Mouse (Mus musculus): ENCODE measurements around the gene Rpl35.
"Not testable (repeated sequence)": the region's sequence is repeated elsewhere in the genome, so short reads cannot be mapped to it uniquely, and the experiment has no call there.

Gene Rpl35

GRCm38 (mm10) chr2:39005574-39006079 lies at the start of gene Rpl35:
TSS of gene Rpl35 (minus strand) at chr2:39005624.
- peak; percentile 80 for DNase-seq (ENCODE audit: low read depth)

- no peak for DNase-seq (ENCODE audit: low read depth)
Measured at GRCm38 (mm10) chr2:39048515-39048914, 43.1 kb upstream of the Rpl35 start.

- DNase-seq (ENCODE audit: low read depth) = no peak
Measured at GRCm38 (mm10) chr2:39040215-39040614, 34.8 kb upstream of the Rpl35 start.

- no peak for DNase-seq (ENCODE audit: low read depth)
Measured at GRCm38 (mm10) chr2:39031611-39032010, 26.2 kb upstream of the Rpl35 start.

GRCm38 (mm10) chr2:39020004-39020403 lies 14.6 kb upstream of the Rpl35 start:
- DNase-seq (ENCODE audit: low read depth) = no peak

GRCm38 (mm10) chr2:39016581-39016980 lies 11.2 kb upstream of the Rpl35 start:
- no peak for DNase-seq (ENCODE audit: low read depth)

- DNase-seq (ENCODE audit: low read depth) = no peak
Measured at GRCm38 (mm10) chr2:39012768-39013279, 7.4 kb upstream of the Rpl35 start.

GRCm38 (mm10) chr2:39011971-39012370 lies 6.5 kb upstream of the Rpl35 start:
- DNase-seq (ENCODE audit: low read depth) = no peak

GRCm38 (mm10) chr2:39011264-39011663 lies 5.8 kb upstream of the Rpl35 start:
- no peak for DNase-seq (ENCODE audit: low read depth)

GRCm38 (mm10) chr2:39010144-39010543 lies 4.7 kb upstream of the Rpl35 start:
- DNase-seq (ENCODE audit: low read depth) = not testable (repeated sequence)

- DNase-seq (ENCODE audit: low read depth) = peak; percentile 90
Measured at GRCm38 (mm10) chr2:39008954-39009365, 3.5 kb upstream of the Rpl35 start.

GRCm38 (mm10) chr2:39008350-39008851 lies 3.0 kb upstream of the Rpl35 start:
- no peak for DNase-seq (ENCODE audit: low read depth)

- peak; percentile 96 for DNase-seq (ENCODE audit: low read depth)
Measured at GRCm38 (mm10) chr2:39007865-39008264, 2.4 kb upstream of the Rpl35 start.

GRCm38 (mm10) chr2:39006149-39006730 lies 816 bp upstream of the Rpl35 start:
- no peak for DNase-seq (ENCODE audit: low read depth)

- peak; percentile 96 for DNase-seq (ENCODE audit: low read depth)
Measured at GRCm38 (mm10) chr2:39004880-39005435, 466 bp downstream of the Rpl35 start, which contains the start of gene Arpc5l. TSS of gene Arpc5l (plus strand) at chr2:39005348.

- DNase-seq (ENCODE audit: low read depth) = peak; percentile 75
Measured at GRCm38 (mm10) chr2:39004372-39004771, 1.1 kb downstream of the Rpl35 start.

GRCm38 (mm10) chr2:39003512-39003911 lies 1.9 kb downstream of the Rpl35 start:
- no peak for DNase-seq (ENCODE audit: low read depth)

- peak; percentile 36 for DNase-seq (ENCODE audit: low read depth)
Measured at GRCm38 (mm10) chr2:39003106-39003505, 2.3 kb downstream of the Rpl35 start.

- no peak for DNase-seq (ENCODE audit: low read depth)
Measured at GRCm38 (mm10) chr2:39001866-39002265, 3.6 kb downstream of the Rpl35 start.

GRCm38 (mm10) chr2:39000587-39000919 lies 4.9 kb downstream of the Rpl35 start:
- DNase-seq (ENCODE audit: low read depth) = no peak

GRCm38 (mm10) chr2:38999910-39000586 lies 5.4 kb downstream of the Rpl35 start:
- no peak for DNase-seq (ENCODE audit: low read depth)

- no peak for DNase-seq (ENCODE audit: low read depth)
Measured at GRCm38 (mm10) chr2:38999381-38999780, 6.0 kb downstream of the Rpl35 start.

All from induced T-regulatory cell, adult 2 months (primary cell).